Mouse (Mus musculus): ENCODE results near the gene Atp8b2.

DNA sequence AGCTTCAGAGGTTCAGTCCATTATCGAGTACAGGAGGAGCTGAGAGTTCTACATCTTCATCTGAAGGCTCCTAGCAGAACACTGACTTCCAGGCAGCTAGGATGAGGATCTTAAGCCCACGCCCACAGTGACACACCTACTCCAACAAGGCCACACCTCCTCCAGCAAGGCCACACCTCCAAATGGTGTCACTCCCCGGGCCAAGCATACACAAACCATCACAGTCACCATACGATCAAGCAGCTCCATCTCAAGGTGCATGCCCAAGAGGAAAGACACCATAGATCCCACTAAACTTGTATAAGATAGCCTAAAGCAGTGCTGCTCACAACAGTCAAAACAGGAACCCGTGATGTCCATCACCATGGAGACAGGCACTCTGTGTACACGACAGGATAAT, 42.6 kb downstream of the Atp8b2 start:
- TF ChIP-seq CTCF (IDR thresholded peaks at IDR 0.05; ENCODE audit: low read depth), result no peak
- no peak for TF ChIP-seq EP300 (optimal IDR thresholded peaks at IDR 0.05)

All from stomach, postnatal 0 days (tissue).